Mouse (Mus musculus) embryonic facial prominence, embryonic 14.5 days (tissue): ENCODE data around the gene Arhgef40. TPM values are rescaled to one million over a fixed set of nuclear protein-coding genes. Genes with fewer than 3 reads are reported as not detected.

ENCODE experiments used
- ATAC-seq: fragments of 200-750 bp; cut with Nextera tagmentation; 2 replicates; pipeline ENCODE4 v1.8.0; 2017; ENCODE audit warnings: low read depth, moderate number of reproducible peaks, moderate TSS enrichment
- DNase-seq: peaks from one replicate; pipeline ENCODE4 v3.0.0-alpha.2; 2015; ENCODE audit warnings: low spot score
- H3K27ac ChIP-seq: fragments of 300-500 bp; sonication (generic); replicated peaks from 2 replicates; pipeline ENCODE4 v1.5.1; 2014; ENCODE audit warnings: low read depth, mild to moderate bottlenecking, low read length, moderate library complexity
- H3K27me3 ChIP-seq: fragments of 300-500 bp; sonication (generic); replicated peaks from 2 replicates; pipeline ENCODE4 v1.6.1; 2014; ENCODE audit warnings: low read length; ENCODE audit not compliant: control insufficient read depth, insufficient read depth
- H3K36me3 ChIP-seq: fragments of 300-500 bp; sonication (generic); 2 replicates; pipeline ENCODE4 v1.6.1; 2014; ENCODE audit warnings: low read length, mixed read lengths; ENCODE audit not compliant: control insufficient read depth, insufficient read depth
- H3K4me1 ChIP-seq: fragments of 300-500 bp; sonication (generic); 2 replicates; pipeline ENCODE4 v1.6.1; 2014; ENCODE audit warnings: antibody characterized with exemption, low read length; ENCODE audit not compliant: control insufficient read depth, insufficient read depth
- H3K4me2 ChIP-seq: fragments of 300-500 bp; sonication (generic); 2 replicates; pipeline ENCODE4 v1.6.1; 2014; ENCODE audit warnings: low read depth, mild to moderate bottlenecking, low read length, moderate library complexity, mixed read lengths
- H3K4me3 ChIP-seq: fragments of 300-500 bp; sonication (generic); 2 replicates; pipeline ENCODE4 v1.5.1; 2014; ENCODE audit warnings: low read depth, mild to moderate bottlenecking, low read length
- H3K9ac ChIP-seq: fragments of 300-500 bp; sonication (generic); 2 replicates; pipeline ENCODE4 v1.6.1; 2014; ENCODE audit warnings: low read depth, mild to moderate bottlenecking, low read length, moderate library complexity, mixed read lengths
- H3K9me3 ChIP-seq: fragments of 300-500 bp; sonication (generic); 2 replicates; pipeline ENCODE4 v1.6.1; 2016; ENCODE audit warnings: low read length; ENCODE audit not compliant: control insufficient read depth
- WGBS: fragments of 180-500 bp; shearing (Covaris S2); extraction: QIAGEN DNeasy Blood & Tissue Kit; methylation state at CpG from one replicate; pipeline ENCODE4 v1.1.7; 2014; 5-methylcytosine and 5-hydroxymethylcytosine counted together
- polyA plus RNA-seq: library from polyadenylated mRNA; unstranded; fragments of >200 nt; fragmentation: Nextera tagmentation; extraction: Ambion mirVana; gene quantifications from 2 replicates; pipeline ENCODE4 v1.2.1, GENCODE M21; 2014

The Arhgef40 gene
- polyA plus RNA-seq, 1 experiment from 2014 or later: 113 TPM

DNA sequence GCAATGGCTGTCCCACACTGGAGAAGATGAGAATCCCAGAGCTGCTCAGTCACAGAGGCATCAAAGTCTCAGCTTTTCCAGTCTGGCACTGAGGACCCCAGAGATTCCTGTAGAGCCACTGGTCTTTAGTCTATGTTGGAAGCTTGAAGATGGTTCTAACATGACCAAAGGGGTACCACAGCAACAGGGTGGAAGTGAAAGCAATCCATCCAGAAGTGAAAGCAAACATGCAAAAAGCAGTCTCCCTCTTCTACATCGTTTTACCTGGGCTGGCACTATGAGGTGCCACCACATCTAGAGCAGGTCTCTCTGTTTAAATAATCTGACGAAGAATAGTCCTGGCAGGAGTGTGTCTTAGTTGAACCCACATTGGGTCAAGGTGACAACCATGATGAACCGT is 5.3 kb upstream of the Arhgef40 start:
- no peak overlapping the region for H3K4me2 ChIP-seq
- H3K36me3 ChIP-seq: no peaks in the 10 kb centered on the region
- no peak overlapping the region for H3K27ac ChIP-seq
- H3K27me3 ChIP-seq: no peaks in the 10 kb centered on the region
- no peak for ATAC-seq
- no peak for DNase-seq
- 91% methylated on average over 3 of the region's 3 CpGs for WGBS
- peaks cover 9% of the 10 kb centered on the region for H3K4me1 ChIP-seq
- H3K9ac ChIP-seq: no peak overlapping the region
- H3K9me3 ChIP-seq: no peaks in the 10 kb centered on the region
- H3K4me3 ChIP-seq: no peak overlapping the region

DNA sequence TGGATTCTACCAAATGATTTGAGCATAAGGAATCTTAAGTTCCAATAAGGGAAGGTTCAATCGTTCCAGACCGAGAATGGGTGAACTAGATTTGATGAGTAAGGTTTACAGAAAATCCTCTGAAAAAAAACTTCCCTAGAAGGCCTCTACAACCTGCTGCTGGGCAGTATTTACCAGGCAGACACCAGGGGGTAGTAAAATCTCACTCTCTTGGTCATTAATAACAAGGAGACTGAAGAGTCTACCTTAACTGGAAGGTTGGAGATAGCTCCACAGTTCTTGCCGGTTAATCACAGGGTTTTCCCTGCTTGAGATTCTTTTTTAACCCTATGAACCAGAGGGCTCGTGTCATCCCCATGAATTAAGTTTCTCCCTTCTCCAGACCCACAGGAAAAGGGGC is 1.3 kb upstream of the Arhgef40 start:
- peak overlapping the region; percentile 71; the same call in 1 of the 2 replicates for H3K4me2 ChIP-seq

DNA sequence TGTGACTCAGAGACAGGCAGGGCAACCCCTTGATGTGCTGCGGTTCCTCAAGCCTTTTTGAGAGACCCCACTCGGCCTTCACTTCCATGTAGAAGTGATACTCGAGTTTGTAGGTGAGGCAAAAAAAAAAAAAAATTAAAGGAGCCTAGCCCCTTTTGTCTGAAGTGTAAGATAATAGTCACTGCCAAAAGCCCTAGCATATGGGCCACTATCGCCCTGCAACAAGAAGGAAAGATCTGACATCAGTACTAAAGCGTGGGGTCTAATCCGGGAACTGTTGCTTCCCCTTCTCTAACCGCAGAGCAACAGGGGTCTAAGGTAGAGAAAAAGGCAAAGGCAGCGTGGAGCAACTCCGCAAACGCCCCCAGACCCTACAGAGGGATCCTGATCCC is 668 bp upstream of the Arhgef40 start:
- DNase-seq (no peak), ATAC-seq (no peak)
- H3K27ac ChIP-seq: peak overlapping the region; percentile 95
- peak overlapping the region; percentile 90 for H3K9ac ChIP-seq
- 8% methylated on average over 10 of the region's 10 CpGs for WGBS
- no peaks in the 10 kb centered on the region for H3K27me3 ChIP-seq
- H3K4me3 ChIP-seq: peak overlapping the region; percentile 70
- H3K4me2 ChIP-seq: peak overlapping the region; percentile 71
- no peaks in the 10 kb centered on the region for H3K9me3 ChIP-seq
- H3K36me3 ChIP-seq: peaks cover 20% of the 10 kb centered on the region
- H3K4me1 ChIP-seq: peaks cover 19% of the 10 kb centered on the region

More for the DNA sequence above, 1.3 kb upstream of the Arhgef40 start:
- H3K9ac ChIP-seq: no peak overlapping the region
- 49% methylated on average over 4 of the region's 4 CpGs for WGBS
- H3K9me3 ChIP-seq: no peaks in the 10 kb centered on the region
- DNase-seq: no peak
- peak overlapping the region; percentile 95; the same call in 1 of the 2 replicates for H3K27ac ChIP-seq
- ATAC-seq: no peak
- H3K4me3 ChIP-seq: no peak overlapping the region
- H3K36me3 ChIP-seq: peaks cover 15% of the 10 kb centered on the region; the same call in 1 of the 2 replicates
- H3K27me3 ChIP-seq: no peaks in the 10 kb centered on the region
- peaks cover 19% of the 10 kb centered on the region for H3K4me1 ChIP-seq

DNA sequence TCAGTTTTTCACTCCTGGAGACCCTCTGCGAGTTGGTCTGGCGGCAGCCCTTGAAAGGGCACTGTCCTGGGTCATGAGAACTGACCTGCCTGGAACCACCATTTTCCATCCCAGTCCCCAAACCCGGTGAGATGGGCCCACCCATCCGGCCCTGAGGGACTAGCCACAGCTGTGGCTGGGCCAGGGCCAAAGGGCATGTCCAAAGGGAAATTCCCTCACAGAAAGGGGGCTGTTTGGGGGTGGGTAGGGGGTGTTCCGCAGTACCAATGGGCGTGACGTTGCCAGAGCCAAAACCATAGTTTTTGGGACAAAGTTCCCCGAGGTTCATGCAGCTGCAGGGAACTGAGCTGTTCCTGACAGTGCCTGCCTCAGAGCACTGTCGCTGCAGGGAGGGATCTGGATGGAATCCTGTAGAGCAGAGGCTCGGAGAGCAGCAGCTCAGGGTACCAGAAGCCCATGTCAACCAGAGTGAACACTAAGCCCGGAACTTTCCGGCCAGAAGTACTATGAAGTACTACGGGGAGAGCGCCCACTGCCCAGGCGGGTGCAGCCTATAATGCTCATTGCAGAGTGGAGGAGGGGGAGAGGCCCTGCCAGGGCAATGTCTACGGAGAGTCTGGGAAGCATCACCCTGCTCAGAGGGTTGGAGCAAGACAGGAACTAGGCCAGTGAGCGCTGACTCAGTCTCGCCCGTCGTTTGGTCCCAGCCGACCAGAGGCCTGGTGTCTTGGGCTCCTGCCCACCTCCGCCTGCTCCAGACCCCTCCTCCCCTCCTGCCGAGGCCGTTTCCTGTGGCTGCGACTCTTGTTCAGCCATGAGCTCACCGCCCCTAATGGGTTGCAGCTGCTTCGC is 1.0 kb downstream of the Arhgef40 start:
- under 1% methylated on average over 22 of the region's 27 CpGs for WGBS
- Histone ChIP-seq H3K9me3 (no peaks in the 10 kb centered on the region), H3K4me2 (peak overlapping the region; percentile 71), H3K27ac (peak overlapping the region; percentile 95), H3K9ac (peak overlapping the region; percentile 90), H3K27me3 (no peaks in the 10 kb centered on the region), H3K36me3 (peaks cover 37% of the 10 kb centered on the region), H3K4me1 (peaks cover 19% of the 10 kb centered on the region), H3K4me3 (peak overlapping the region; percentile 70)
- peak; percentile 84 for ATAC-seq
- DNase-seq: peak; percentile 96

DNA sequence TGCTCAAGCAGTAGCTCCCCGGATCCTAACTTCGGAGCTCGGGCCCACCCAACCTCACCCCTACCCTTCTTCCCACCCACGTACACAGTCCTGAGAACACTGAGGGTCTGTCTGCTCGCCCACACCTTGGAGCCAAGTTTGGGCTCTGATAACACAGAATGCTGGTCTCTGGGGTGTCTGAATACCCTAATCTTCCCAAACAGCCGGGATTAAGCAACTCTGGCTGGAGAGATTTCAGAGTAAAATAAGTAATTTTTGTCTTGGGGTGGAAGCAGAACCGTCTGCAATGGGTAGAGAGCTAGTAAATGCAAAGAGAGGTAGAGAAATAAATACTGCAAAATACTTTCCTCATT is 1.6 kb downstream of the Arhgef40 start:
- DNase-seq (no peak), ATAC-seq (no peak)
- H3K27me3 ChIP-seq: no peaks in the 10 kb centered on the region
- no peaks in the 10 kb centered on the region for H3K9me3 ChIP-seq
- peak overlapping the region; percentile 90 for H3K9ac ChIP-seq
- peaks cover 19% of the 10 kb centered on the region for H3K4me1 ChIP-seq
- peak overlapping the region; percentile 70 for H3K4me3 ChIP-seq
- peak overlapping the region; percentile 95 for H3K27ac ChIP-seq
- peaks cover 43% of the 10 kb centered on the region for H3K36me3 ChIP-seq
- peak overlapping the region; percentile 71 for H3K4me2 ChIP-seq
- 4% methylated on average over 7 of the region's 7 CpGs for WGBS

DNA sequence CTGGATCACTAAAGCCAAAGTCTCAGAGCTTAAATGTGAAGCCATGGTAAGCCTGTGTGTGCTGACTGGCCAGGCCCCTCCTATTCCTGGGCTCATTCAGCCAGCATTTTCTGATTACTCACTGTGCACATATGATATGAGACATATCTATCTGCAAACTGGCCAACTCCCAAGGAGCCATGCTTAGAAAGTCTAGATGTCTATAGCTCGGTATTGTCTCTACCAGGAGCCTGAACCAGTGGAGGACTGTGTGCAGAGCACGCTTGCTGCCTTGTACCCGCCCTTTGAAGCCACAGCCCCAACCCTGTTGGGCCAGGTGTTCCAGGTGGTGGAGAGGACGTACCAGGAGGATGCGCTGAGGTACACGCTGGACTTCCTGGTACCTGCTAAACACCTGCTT is 2.7 kb downstream of the Arhgef40 start:
- H3K4me2 ChIP-seq: no peak overlapping the region; the same call in 1 of the 2 replicates

DNA sequence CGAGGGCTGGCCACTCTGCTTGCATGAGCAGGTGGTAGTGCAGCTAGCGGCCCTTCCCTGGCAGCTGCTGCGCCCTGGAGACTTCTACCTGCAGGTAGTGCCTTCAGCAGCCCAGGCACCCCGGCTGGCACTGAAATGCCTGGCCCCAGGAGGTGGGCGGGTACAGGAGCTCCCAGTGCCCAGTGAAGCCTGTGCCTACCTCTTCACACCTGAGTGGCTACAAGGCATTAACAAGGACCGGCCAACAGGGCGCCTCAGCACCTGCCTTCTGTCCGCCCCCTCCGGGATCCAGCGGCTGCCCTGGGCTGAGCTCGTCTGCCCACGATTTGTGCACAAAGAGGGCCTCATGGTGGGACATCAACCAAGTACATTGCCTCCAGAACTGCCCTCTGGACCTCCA is 4.2 kb downstream of the Arhgef40 start:
- Histone ChIP-seq H3K36me3 (peaks cover 68% of the 10 kb centered on the region), H3K9ac (no peak overlapping the region), H3K27me3 (no peaks in the 10 kb centered on the region), H3K4me3 (no peak overlapping the region), H3K4me1 (peaks cover 15% of the 10 kb centered on the region), H3K27ac (no peak overlapping the region), H3K9me3 (no peaks in the 10 kb centered on the region), H3K4me2 (no peak overlapping the region)
- DNase-seq (no peak), ATAC-seq (no peak)
- WGBS: 73% methylated on average over 12 of the region's 12 CpGs

More for the DNA sequence above, 2.7 kb downstream of the Arhgef40 start:
- H3K9me3 ChIP-seq: no peaks in the 10 kb centered on the region
- no peak for DNase-seq
- no peaks in the 10 kb centered on the region for H3K27me3 ChIP-seq
- peaks cover 19% of the 10 kb centered on the region for H3K4me1 ChIP-seq
- H3K36me3 ChIP-seq: peaks cover 53% of the 10 kb centered on the region
- no peak for ATAC-seq
- no peak overlapping the region for H3K4me3 ChIP-seq
- WGBS: 83% methylated on average over 6 of the region's 6 CpGs
- no peak overlapping the region for H3K27ac ChIP-seq
- 0 out of 2 replicates have a peak overlapping the region, but pooled peaks have one; percentile 90 for H3K9ac ChIP-seq

DNA sequence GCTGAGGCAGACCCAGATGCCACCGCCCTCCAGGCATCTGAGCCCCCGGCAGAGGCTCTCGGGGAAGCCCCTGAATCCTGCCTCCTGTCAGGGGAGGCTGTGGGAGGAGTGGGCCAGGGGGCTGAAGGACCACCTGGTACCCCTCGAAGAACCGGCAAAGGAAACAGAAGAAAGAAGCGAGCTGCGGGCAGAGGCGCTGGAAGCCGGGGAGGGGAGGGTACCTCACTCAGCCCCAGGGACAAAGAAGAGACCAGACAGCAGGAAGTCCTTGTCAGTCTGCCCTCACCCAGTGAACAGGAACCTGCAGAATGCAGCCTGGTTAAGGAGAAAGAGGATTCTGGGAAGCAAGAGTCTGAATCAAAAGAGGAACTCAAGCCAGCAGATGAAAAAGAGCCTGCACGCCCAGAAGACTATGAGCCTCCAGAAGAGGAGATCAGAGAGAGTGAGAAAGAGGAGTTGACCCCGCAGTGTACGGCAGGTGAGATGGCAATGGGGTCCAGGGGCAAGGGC is 5.0 kb downstream of the Arhgef40 start:
- H3K4me1 ChIP-seq: peaks cover 10% of the 10 kb centered on the region
- peak overlapping the region; percentile 28; the same call in 1 of the 2 replicates for H3K9ac ChIP-seq
- H3K4me3 ChIP-seq: no peak overlapping the region
- WGBS: 69% methylated on average over 12 of the region's 12 CpGs
- no peak for DNase-seq
- H3K9me3 ChIP-seq: no peaks in the 10 kb centered on the region
- ATAC-seq: no peak
- no peak overlapping the region for H3K27ac ChIP-seq
- no peaks in the 10 kb centered on the region for H3K27me3 ChIP-seq
- H3K4me2 ChIP-seq: no peak overlapping the region
- peaks cover 76% of the 10 kb centered on the region for H3K36me3 ChIP-seq
